Mouse (Mus musculus): ENCODE data around the gene Cys1.

Gene Cys1

GRCm38 (mm10) chr12:24697484-24698204 lies 16.0 kb upstream of the Cys1 start:
- DNase-seq, result peak in 1 of 2 experiments; percentile 36

GRCm38 (mm10) chr12:24696500-24697483 lies 15.2 kb upstream of the Cys1 start:
- DNase-seq, result peak; percentile 92 to 94

- DNase-seq, result peak in 1 of 2 experiments; percentile 56
These were observed 8.7 kb upstream of the Cys1 start for GRCm38 (mm10) chr12:24690351-24690750.

- DNase-seq, result peak in 1 of 2 experiments; percentile 42
These were observed 5.2 kb upstream of the Cys1 start for GRCm38 (mm10) chr12:24686696-24687346.

- peak; percentile 38 to 65 for DNase-seq
These were observed 4.6 kb upstream of the Cys1 start for GRCm38 (mm10) chr12:24686038-24686695.

- peak in 1 of 2 experiments; percentile 49 for DNase-seq
These were observed 1.8 kb upstream of the Cys1 start for GRCm38 (mm10) chr12:24683461-24683860.

- DNase-seq, result peak in 1 of 2 experiments; percentile 50
These were observed 950 bp upstream of the Cys1 start for GRCm38 (mm10) chr12:24682563-24682962.

- DNase-seq, result peak; percentile 65 to 72
These were observed 924 bp downstream of the Cys1 start for GRCm38 (mm10) chr12:24680492-24681285.

- peak; percentile 43 to 59 for DNase-seq
These were observed 1.5 kb downstream of the Cys1 start for GRCm38 (mm10) chr12:24680096-24680491.

GRCm38 (mm10) chr12:24662131-24662530 lies 19.5 kb downstream of the Cys1 start:
- DNase-seq, result no peak

- peak in 1 of 2 experiments; percentile 52 for DNase-seq
These were observed 20.5 kb downstream of the Cys1 start for GRCm38 (mm10) chr12:24661100-24661499.

GRCm38 (mm10) chr12:24659923-24660322 lies 21.7 kb downstream of the Cys1 start:
- DNase-seq, result no peak

- DNase-seq, result peak in 1 of 2 experiments; percentile 40
These were observed 22.6 kb downstream of the Cys1 start for GRCm38 (mm10) chr12:24658998-24659397.

GRCm38 (mm10) chr12:24656436-24656835 lies 25.2 kb downstream of the Cys1 start:
- peak in 1 of 2 experiments; percentile 54 for DNase-seq

- DNase-seq, result no peak
These were observed 27.3 kb downstream of the Cys1 start for GRCm38 (mm10) chr12:24654065-24654862.

GRCm38 (mm10) chr12:24651642-24652342 lies 29.8 kb downstream of the Cys1 start:
- DNase-seq, result peak; percentile 98 to 99

GRCm38 (mm10) chr12:24651063-24651557 lies 30.5 kb downstream of the Cys1 start, which contains the start of gene Klf11:
Gene Klf11, plus strand, starts transcription at chr12:24651274.
- peak; percentile 99 to 100 for DNase-seq

GRCm38 (mm10) chr12:24650415-24651062 lies 31.1 kb downstream of the Cys1 start:
- DNase-seq, result no peak

- DNase-seq, result no peak
These were observed 33.5 kb downstream of the Cys1 start for GRCm38 (mm10) chr12:24648094-24648493.
